Mouse (Mus musculus): ENCODE measurements at regions not wholly inside any gene's neighbourhood (a gene's known extent, or its start where the extent isn't known, plus 50 kb on each side); places are given as distances from the start of the nearest gene placed in this dataset.

DNA sequence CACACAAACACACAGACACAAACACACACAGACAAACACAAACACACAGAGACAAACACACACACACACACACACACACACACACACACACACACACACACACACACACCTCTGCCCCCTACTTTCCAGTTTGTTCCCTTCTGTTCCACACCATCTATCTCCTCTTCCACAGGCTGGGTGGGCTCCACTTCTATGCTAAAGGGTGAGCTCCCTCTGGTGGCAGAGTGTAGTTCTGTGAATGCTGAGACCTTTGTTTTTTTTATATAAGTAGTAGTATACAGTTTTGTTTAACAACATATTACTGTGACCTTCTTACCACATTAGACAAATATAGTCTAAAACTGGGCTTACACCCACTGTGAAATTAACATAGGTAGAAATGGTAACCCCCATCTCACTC lies 93.3 kb downstream of the Tmem38b start:
- TF ChIP-seq CTCF (IDR thresholded peaks at IDR 0.05; ENCODE audit: extremely low read depth, insufficient read depth, insufficient read length, insufficient replicate concordance) (peak; percentile 58; the same call in 1 of the 2 replicates), POLR2A (IDR thresholded peaks at IDR 0.05; ENCODE audit: low read depth, low read length) (no peak)

Data from spleen, adult 2 months (tissue).